Mouse (Mus musculus): ENCODE data around the gene Slc18a2. TPM values are rescaled to one million over a fixed set of nuclear protein-coding genes. Genes with fewer than 3 reads are reported as not detected.
A peak's percentile ranks its signal among the peaks of the same experiment; 100 is the strongest.

Slc18a2 gene
- total and polyA plus RNA-seq, 3 experiments, result 0.04 to 0.86 TPM; not detected in 1

DNA sequence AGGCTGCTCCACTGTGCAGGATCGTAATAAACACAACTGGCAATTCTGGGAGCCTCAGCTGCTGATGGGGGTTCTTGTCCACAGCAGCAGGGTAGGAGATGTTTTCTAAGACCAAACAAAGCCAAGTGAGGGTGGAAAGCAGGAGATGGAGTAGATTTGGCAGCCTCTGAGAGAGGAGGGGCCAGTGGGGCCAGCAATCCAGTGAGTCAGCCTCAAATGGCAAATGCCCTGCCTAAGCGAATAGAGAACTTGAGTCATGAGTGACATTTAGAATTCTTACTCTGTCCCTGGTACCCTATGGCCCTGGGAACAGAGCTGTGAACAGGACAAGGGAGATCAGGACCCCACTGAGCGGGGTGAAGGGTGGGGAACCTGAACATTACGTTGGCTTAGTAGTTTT, 12.6 kb upstream of the Slc18a2 start:
- DNase-seq (ENCODE audit: extremely low read depth), result no peak
- in situ Hi-C loops (cut with MboI; ENCODE audit: low pct_ligation_motif_present, low pct_unique_long_range_greater_than_20kb, low sequenced_read_pairs), result no loop called here
- no peak for TF ChIP-seq MYC (IDR thresholded peaks at IDR 0.05; ENCODE audit: low read depth, low read length)
- no peak for TF ChIP-seq CHD1 (IDR thresholded peaks at IDR 0.05; ENCODE audit: low read depth, low read length)
- TF ChIP-seq ELF1 (IDR thresholded peaks at IDR 0.05; ENCODE audit: low read depth, low read length), result no peak
- no peak for TF ChIP-seq ETS1 (conservative IDR thresholded peaks at IDR 0.05; ENCODE audit: low read depth, low read length)
- no peak for TF ChIP-seq RAD21 (IDR thresholded peaks at IDR 0.05; ENCODE audit: low read depth, low read length)
- TF ChIP-seq E2F4 (IDR thresholded peaks at IDR 0.05; ENCODE audit: insufficient replicate concordance, low read depth, low read length), result no peak
- no peak for TF ChIP-seq MAX (IDR thresholded peaks at IDR 0.05; ENCODE audit: low read length)
- TF ChIP-seq POLR2A (IDR thresholded peaks at IDR 0.05; ENCODE audit: low read depth, low read length), result no peak
- no peak for TF ChIP-seq USF1 (IDR thresholded peaks at IDR 0.05; ENCODE audit: low read depth, low read length)
- TF ChIP-seq SIN3A (IDR thresholded peaks at IDR 0.05; ENCODE audit: low read length), result no peak

DNA sequence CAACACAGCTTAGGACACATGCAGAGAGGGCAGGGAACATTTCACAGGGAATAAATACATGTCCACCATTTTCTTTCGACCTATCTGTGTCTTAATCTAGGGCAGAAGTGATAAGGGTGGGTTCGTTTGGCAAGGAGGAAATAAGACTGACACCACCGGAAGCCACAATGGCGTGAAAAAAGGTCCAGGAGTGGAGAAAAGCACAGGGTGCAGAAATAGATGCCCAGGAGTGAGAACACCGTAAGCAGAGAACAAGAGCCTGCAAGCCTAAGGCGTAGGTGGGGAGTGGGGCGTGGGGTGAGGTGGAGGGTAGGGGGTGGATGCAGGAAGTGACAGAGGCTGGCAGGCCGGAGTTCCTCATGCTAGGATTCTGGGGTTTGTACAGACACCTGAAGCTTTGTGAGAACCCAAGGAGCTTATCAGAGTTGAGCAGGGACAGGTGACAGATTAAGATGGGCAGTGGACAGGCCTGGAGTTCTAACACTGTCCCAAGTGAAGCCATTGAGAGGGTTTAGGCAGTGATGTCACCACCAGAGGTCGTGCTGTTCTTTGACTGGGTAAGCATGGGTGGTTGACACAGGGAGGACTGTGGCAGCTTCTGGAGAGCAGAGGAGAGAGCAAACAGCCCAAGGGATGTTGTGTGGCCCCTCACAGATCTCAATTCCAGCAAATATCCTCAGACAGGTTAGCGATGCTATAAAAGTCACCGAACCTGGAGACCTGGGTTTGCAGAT, 12.0 kb upstream of the Slc18a2 start:
- no peaks in the 10 kb centered on the region for H3K27me3 ChIP-seq (replicated peaks)
- no peak for DNase-seq (ENCODE audit: extremely low read depth)
- no peaks in the 10 kb centered on the region for H3K36me3 ChIP-seq (replicated peaks in 1 of 2; ENCODE audit: control insufficient read depth in 1 of 2, insufficient read depth in 1 of 2, low read length in 1 of 2)
- H3K27ac ChIP-seq (ENCODE audit: insufficient read depth, low read depth), result no peak overlapping the region
- in situ Hi-C loops (cut with MboI; ENCODE audit: low pct_ligation_motif_present, low pct_unique_long_range_greater_than_20kb, low sequenced_read_pairs), result no loop called here
- dilution Hi-C loops (cut with MboI; ENCODE audit: extremely low pct_ligation_motif_present, extremely low pct_unique_long_range_greater_than_20kb, low sequenced_read_pairs), result no loop called here
- H3K4me1 ChIP-seq (ENCODE audit: control insufficient read depth in 1 of 2, insufficient read depth in 2 of 2), result no peaks in the 10 kb centered on the region
- H3K79me2 ChIP-seq (replicated peaks; ENCODE audit: control insufficient read depth, extremely low read depth, insufficient read depth, poor library complexity, severe bottlenecking), result no peaks in the 10 kb centered on the region
- H3K9ac ChIP-seq (ENCODE audit: insufficient read depth, low read depth), result no peak overlapping the region
- H3K4me2 ChIP-seq (ENCODE audit: insufficient read depth, low read depth, poor library complexity, severe bottlenecking), result no peak overlapping the region
- H3K9me3 ChIP-seq (replicated peaks; ENCODE audit: low read length), result no peaks in the 10 kb centered on the region
- H3K4me3 ChIP-seq (replicated peaks in 1 of 3; ENCODE audit: low read depth in 2 of 3, low read length in 2 of 3, poor library complexity in 1 of 3), result no peak overlapping the region
- TF ChIP-seq CTCF (conservative IDR thresholded peaks at IDR 0.05 in 1 of 2, IDR thresholded peaks at IDR 0.05 in 1 of 2; ENCODE audit: low read depth in 2 of 2, low read length in 2 of 2) (peak in 1 of 2 experiments; percentile 37; a peak in 2 of 4 replicates), TCF12 (IDR thresholded peaks at IDR 0.05; ENCODE audit: low read depth, low read length) (no peak), SIN3A (IDR thresholded peaks at IDR 0.05; ENCODE audit: low read length) (no peak), MEF2A (IDR thresholded peaks at IDR 0.05; ENCODE audit: borderline replicate concordance, low read depth, low read length) (no peak), SMC3 (IDR thresholded peaks at IDR 0.05; ENCODE audit: low read depth, low read length) (peak; percentile 8; the same call in 1 of the 2 replicates), CHD1 (IDR thresholded peaks at IDR 0.05; ENCODE audit: low read depth, low read length) (no peak)

More for the DNA sequence above, 12.6 kb upstream of the Slc18a2 start:
- H3K9ac ChIP-seq (ENCODE audit: insufficient read depth, low read depth), result no peak overlapping the region
- no peaks in the 10 kb centered on the region for H3K4me1 ChIP-seq (ENCODE audit: control insufficient read depth in 1 of 2, insufficient read depth in 2 of 2)
- no peak overlapping the region for H3K4me2 ChIP-seq (ENCODE audit: insufficient read depth, low read depth, poor library complexity, severe bottlenecking)
- H3K9me3 ChIP-seq (replicated peaks; ENCODE audit: low read length), result no peaks in the 10 kb centered on the region
- H3K36me3 ChIP-seq (replicated peaks in 1 of 2; ENCODE audit: control insufficient read depth in 1 of 2, insufficient read depth in 1 of 2, low read length in 1 of 2), result no peaks in the 10 kb centered on the region
- dilution Hi-C loops (cut with MboI; ENCODE audit: extremely low pct_ligation_motif_present, extremely low pct_unique_long_range_greater_than_20kb, low sequenced_read_pairs), result no loop called here
- H3K79me2 ChIP-seq (replicated peaks; ENCODE audit: control insufficient read depth, extremely low read depth, insufficient read depth, poor library complexity, severe bottlenecking), result no peaks in the 10 kb centered on the region
- H3K27me3 ChIP-seq (replicated peaks), result no peaks in the 10 kb centered on the region
- H3K27ac ChIP-seq (ENCODE audit: insufficient read depth, low read depth), result no peak overlapping the region
- no peak overlapping the region for H3K4me3 ChIP-seq (replicated peaks in 1 of 3; ENCODE audit: low read depth in 2 of 3, low read length in 2 of 3, poor library complexity in 1 of 3)

All from CH12.LX (cell line).